Comparison of ENCODE assay signal across 8 mouse cellular contexts in genomic region chr8:35070246-35070989, GRCm38 (mm10).
DNase-seq lines count a peak whose midpoint lies in the region; ATAC-seq and TF ChIP-seq lines count a peak whose summit lies in the region.

No protein-coding gene starts in this region.

- no peaks in the 10 kb centered on the region for H3K27me3 ChIP-seq in neural tube, embryonic 14.5 days (ENCODE audit: control insufficient read depth, insufficient read depth, low read length)
- H3K27me3 ChIP-seq in lung, postnatal 0 days (replicated peaks; ENCODE audit: insufficient read depth, low read length) = no peaks in the 10 kb centered on the region

- H3K27ac ChIP-seq in neural tube, embryonic 14.5 days (ENCODE audit: low read depth, low read length) = no peak overlapping the region
- no peak overlapping the region for H3K27ac ChIP-seq in lung, postnatal 0 days (ENCODE audit: low read length)

- no peaks in the 10 kb centered on the region for H3K4me1 ChIP-seq in neural tube, embryonic 14.5 days (ENCODE audit: control insufficient read depth, insufficient read depth, low read length)
- no peaks in the 10 kb centered on the region for H3K4me1 ChIP-seq in lung, postnatal 0 days (ENCODE audit: insufficient read depth, low read depth, low read length)

- no peak overlapping the region for H3K9ac ChIP-seq in neural tube, embryonic 14.5 days (replicated peaks; ENCODE audit: low read depth, low read length)
- no peak overlapping the region for H3K9ac ChIP-seq in lung, postnatal 0 days (replicated peaks; ENCODE audit: low read depth)

- DNase-seq in cerebellum, postnatal 14 days = peak; percentile 21 to 49
- peak; percentile 25 to 37 for DNase-seq in left cerebral cortex, adult 18-20 months (ENCODE audit: low spot score in 2 of 2)
- DNase-seq in left cerebral cortex, adult 11 months (ENCODE audit: low spot score) = no peak
- DNase-seq in heart, postnatal 4 days = peak; percentile 53
- DNase-seq in gastrocnemius, postnatal 36 days = no peak
- DNase-seq in lung, postnatal 0 days (ENCODE audit: low spot score) = no peak

- H3K36me3 ChIP-seq in neural tube, embryonic 14.5 days (ENCODE audit: control insufficient read depth, insufficient read depth, low read length) = no peaks in the 10 kb centered on the region
- no peaks in the 10 kb centered on the region for H3K36me3 ChIP-seq in lung, postnatal 0 days (ENCODE audit: insufficient read depth, low read length)

- no peak overlapping the region for H3K4me2 ChIP-seq in neural tube, embryonic 14.5 days (ENCODE audit: low read depth, low read length)
- no peak overlapping the region for H3K4me2 ChIP-seq in lung, postnatal 0 days (replicated peaks; ENCODE audit: low read depth, low read length)

- no peak for TF ChIP-seq CTCF in lung, postnatal 0 days (IDR thresholded peaks at IDR 0.05)

- TF ChIP-seq EP300 in lung, postnatal 0 days (IDR thresholded peaks at IDR 0.05) = no peak

- no peaks in the 10 kb centered on the region for H3K9me3 ChIP-seq in neural tube, embryonic 14.5 days (ENCODE audit: control insufficient read depth, low read length)
- H3K9me3 ChIP-seq in lung, postnatal 0 days (ENCODE audit: low read length) = no peaks in the 10 kb centered on the region

- intact Hi-C loops in gastrocnemius, postnatal 36 days (cut with DNase I) = no loop called here

- no peak overlapping the region for H3K4me3 ChIP-seq in neural tube, embryonic 14.5 days (ENCODE audit: low read depth, low read length)
- no peak overlapping the region for H3K4me3 ChIP-seq in lung, postnatal 0 days (ENCODE audit: low read depth, low read length)

- no peak for ATAC-seq in cerebellum, adult (ENCODE audit: insufficient number of reproducible peaks, low FRiP score, low TSS enrichment)
- ATAC-seq in neural tube, embryonic 14.5 days (ENCODE audit: low read depth) = peak; percentile 69; the same call in 1 of the 2 replicates
- no peak for ATAC-seq in lung, postnatal 0 days

- 56% methylated on average over 7 of the region's 7 CpGs for WGBS in neural tube, embryonic 14.5 days
- 68% methylated on average over 7 of the region's 7 CpGs for WGBS in lung, postnatal 0 days

Comparison
In these comparisons a context has a peak if more than half of its experiments do, and no peak if none do; other contexts are left out.
1. DNase-seq: peak in cerebellum, postnatal 14 days (2 of 2), left cerebral cortex, adult 18-20 months (2 of 2) and heart, postnatal 4 days (single experiment); none in left cerebral cortex, adult 11 months (single experiment), gastrocnemius, postnatal 36 days (0 of 2) and lung, postnatal 0 days (single experiment).